Mouse (Mus musculus): ENCODE results near the gene March7. TPM values are rescaled to one million over a fixed set of nuclear protein-coding genes. Genes with fewer than 3 reads are reported as not detected.

The March7 gene
- polyA plus RNA-seq, 1 experiment from 2014 or later = 53.5 TPM

DNA sequence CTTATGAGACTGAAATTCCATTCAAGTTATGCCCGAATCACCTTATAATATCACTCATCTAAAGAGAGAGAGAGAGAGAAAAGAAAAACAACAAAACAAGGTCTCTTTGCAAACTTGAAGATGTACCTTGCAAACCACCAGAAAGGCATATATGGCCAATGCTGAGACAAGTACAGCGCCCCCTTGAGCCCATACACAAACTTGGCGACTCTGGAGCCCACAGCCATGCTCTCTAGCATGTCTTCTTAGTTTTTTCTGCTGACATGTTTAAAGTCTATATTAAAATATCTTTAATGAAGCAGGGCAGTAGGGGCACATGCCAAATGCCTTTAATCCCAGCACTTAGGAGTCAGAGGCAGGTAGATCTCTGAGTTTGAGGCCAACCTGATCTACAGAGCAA is 36.5 kb upstream of the March7 start:
- no peak overlapping the region for H3K4me2 ChIP-seq (replicated peaks; ENCODE audit: low read depth)
- 0 out of 2 replicates have a peak, but pooled peaks have one; percentile 6 for TF ChIP-seq CTCF (IDR thresholded peaks at IDR 0.05; ENCODE audit: low read depth)
- WGBS = 66% methylated on average over 3 of the region's 3 CpGs
- no peaks in the 10 kb centered on the region for H3K36me3 ChIP-seq (ENCODE audit: control insufficient read depth, insufficient read depth)
- no peaks in the 10 kb centered on the region for H3K9me3 ChIP-seq (ENCODE audit: control insufficient read depth)
- ATAC-seq = no peak
- H3K27me3 ChIP-seq (replicated peaks; ENCODE audit: control insufficient read depth, insufficient read depth, low read length) = no peaks in the 10 kb centered on the region
- H3K27ac ChIP-seq (ENCODE audit: low read depth, low read length) = no peak overlapping the region
- H3K9ac ChIP-seq (ENCODE audit: low read depth, low read length) = no peak overlapping the region
- no peak overlapping the region for H3K4me3 ChIP-seq (ENCODE audit: low read depth, low read length)
- no peaks in the 10 kb centered on the region for H3K4me1 ChIP-seq (replicated peaks; ENCODE audit: control insufficient read depth, insufficient read depth, low read length)

DNA sequence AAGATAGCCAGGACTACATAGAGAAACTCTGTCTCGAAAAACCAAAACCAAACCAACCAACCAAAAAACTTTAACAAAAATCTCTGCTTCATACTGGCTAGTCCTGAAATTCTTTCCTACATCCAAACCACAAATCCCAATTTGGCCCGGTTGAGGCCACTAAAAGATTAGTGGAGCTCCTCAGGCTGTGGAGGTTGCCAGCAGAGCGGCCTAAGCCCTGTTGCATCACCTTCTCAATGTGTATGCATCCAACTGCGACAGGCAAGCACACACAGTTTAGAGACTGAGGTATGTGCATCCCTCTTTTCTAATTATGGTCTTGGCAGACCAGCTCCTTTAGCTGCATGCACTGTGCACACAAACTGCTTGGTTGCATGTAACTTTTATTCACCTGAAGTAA is 36.1 kb upstream of the March7 start:
- no peak overlapping the region for H3K4me2 ChIP-seq (replicated peaks; ENCODE audit: low read depth)
- no peak overlapping the region for H3K27ac ChIP-seq (ENCODE audit: low read depth, low read length)
- ATAC-seq = no peak
- H3K36me3 ChIP-seq (ENCODE audit: control insufficient read depth, insufficient read depth) = no peaks in the 10 kb centered on the region
- 93% methylated on average over 4 of the region's 4 CpGs for WGBS
- H3K4me1 ChIP-seq (replicated peaks; ENCODE audit: control insufficient read depth, insufficient read depth, low read length) = no peaks in the 10 kb centered on the region
- H3K9ac ChIP-seq (ENCODE audit: low read depth, low read length) = no peak overlapping the region
- H3K9me3 ChIP-seq (ENCODE audit: control insufficient read depth) = no peaks in the 10 kb centered on the region
- no peak overlapping the region for H3K4me3 ChIP-seq (ENCODE audit: low read depth, low read length)
- TF ChIP-seq CTCF (IDR thresholded peaks at IDR 0.05; ENCODE audit: low read depth) = no peak
- H3K27me3 ChIP-seq (replicated peaks; ENCODE audit: control insufficient read depth, insufficient read depth, low read length) = no peaks in the 10 kb centered on the region

DNA sequence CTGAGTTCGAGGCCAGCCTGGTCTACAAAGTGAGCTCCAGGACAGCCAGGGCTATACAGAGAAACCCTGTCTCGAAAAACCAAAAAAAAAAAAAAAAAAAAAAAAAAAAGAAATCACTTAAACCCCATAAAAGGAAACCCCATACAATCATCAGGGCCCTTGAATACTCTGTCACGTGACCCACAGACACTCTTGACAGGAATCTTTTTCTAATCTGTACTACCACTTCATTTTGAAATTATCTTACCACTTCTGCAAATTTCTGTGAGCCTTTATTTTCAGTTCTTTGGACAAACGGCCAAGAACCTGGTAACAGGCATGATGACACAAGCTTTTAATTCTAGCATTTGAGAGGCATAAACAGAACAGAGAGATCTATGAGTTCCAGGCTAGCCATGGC is 34.6 kb upstream of the March7 start:
- H3K36me3 ChIP-seq (ENCODE audit: control insufficient read depth, insufficient read depth) = no peaks in the 10 kb centered on the region
- no peak for ATAC-seq
- 92% methylated on average over 2 of the region's 4 CpGs for WGBS
- no peak for TF ChIP-seq CTCF (IDR thresholded peaks at IDR 0.05; ENCODE audit: low read depth)
- H3K27me3 ChIP-seq (replicated peaks; ENCODE audit: control insufficient read depth, insufficient read depth, low read length) = no peaks in the 10 kb centered on the region
- H3K4me3 ChIP-seq (ENCODE audit: low read depth, low read length) = no peak overlapping the region
- H3K9ac ChIP-seq (ENCODE audit: low read depth, low read length) = no peak overlapping the region
- H3K9me3 ChIP-seq (ENCODE audit: control insufficient read depth) = no peaks in the 10 kb centered on the region
- no peaks in the 10 kb centered on the region for H3K4me1 ChIP-seq (replicated peaks; ENCODE audit: control insufficient read depth, insufficient read depth, low read length)
- H3K27ac ChIP-seq (ENCODE audit: low read depth, low read length) = no peak overlapping the region
- H3K4me2 ChIP-seq (replicated peaks; ENCODE audit: low read depth) = no peak overlapping the region

GRCm38 (mm10) chr2:60176087-60176486 is 33.6 kb upstream of the March7 start:
- H3K9me3 ChIP-seq (ENCODE audit: control insufficient read depth) = no peaks in the 10 kb centered on the region
- ATAC-seq = no peak
- 75% methylated on average over 5 of the region's 5 CpGs for WGBS
- H3K9ac ChIP-seq (ENCODE audit: low read depth, low read length) = no peak overlapping the region
- no peak overlapping the region for H3K4me2 ChIP-seq (replicated peaks; ENCODE audit: low read depth)
- H3K4me1 ChIP-seq (replicated peaks; ENCODE audit: control insufficient read depth, insufficient read depth, low read length) = no peaks in the 10 kb centered on the region
- no peak overlapping the region for H3K27ac ChIP-seq (ENCODE audit: low read depth, low read length)
- no peaks in the 10 kb centered on the region for H3K36me3 ChIP-seq (ENCODE audit: control insufficient read depth, insufficient read depth)
- TF ChIP-seq CTCF (IDR thresholded peaks at IDR 0.05; ENCODE audit: low read depth) = no peak
- no peaks in the 10 kb centered on the region for H3K27me3 ChIP-seq (replicated peaks; ENCODE audit: control insufficient read depth, insufficient read depth, low read length)
- no peak overlapping the region for H3K4me3 ChIP-seq (ENCODE audit: low read depth, low read length)

- Histone ChIP-seq H3K9me3 (ENCODE audit: control insufficient read depth) (no peaks in the 10 kb centered on the region), H3K4me1 (replicated peaks; ENCODE audit: control insufficient read depth, insufficient read depth, low read length) (no peaks in the 10 kb centered on the region), H3K36me3 (ENCODE audit: control insufficient read depth, insufficient read depth) (no peaks in the 10 kb centered on the region), H3K4me2 (replicated peaks; ENCODE audit: low read depth) (no peak overlapping the region), H3K27me3 (replicated peaks; ENCODE audit: control insufficient read depth, insufficient read depth, low read length) (no peaks in the 10 kb centered on the region), H3K9ac (ENCODE audit: low read depth, low read length) (no peak overlapping the region), H3K27ac (ENCODE audit: low read depth, low read length) (no peak overlapping the region), H3K4me3 (ENCODE audit: low read depth, low read length) (no peak overlapping the region)
- TF ChIP-seq CTCF (IDR thresholded peaks at IDR 0.05; ENCODE audit: low read depth) = no peak
- 93% methylated on average over 3 of the region's 3 CpGs for WGBS
- no peak for ATAC-seq
Measured at GRCm38 (mm10) chr2:60177490-60177889, 32.2 kb upstream of the March7 start.

GRCm38 (mm10) chr2:60181696-60182095 is 28.0 kb upstream of the March7 start:
- WGBS = 37% methylated on average over 2 of the region's 2 CpGs

GRCm38 (mm10) chr2:60196841-60197240 is 12.8 kb upstream of the March7 start:
- H3K9ac ChIP-seq (ENCODE audit: low read depth, low read length) = no peak overlapping the region
- no peak for TF ChIP-seq CTCF (IDR thresholded peaks at IDR 0.05; ENCODE audit: low read depth)
- H3K27ac ChIP-seq (ENCODE audit: low read depth, low read length) = no peak overlapping the region
- H3K4me3 ChIP-seq (ENCODE audit: low read depth, low read length) = no peak overlapping the region
- H3K36me3 ChIP-seq (ENCODE audit: control insufficient read depth, insufficient read depth) = no peaks in the 10 kb centered on the region
- no peaks in the 10 kb centered on the region for H3K27me3 ChIP-seq (replicated peaks; ENCODE audit: control insufficient read depth, insufficient read depth, low read length)
- 69% methylated on average over 1 of the region's 1 CpGs for WGBS
- no peaks in the 10 kb centered on the region for H3K4me1 ChIP-seq (replicated peaks; ENCODE audit: control insufficient read depth, insufficient read depth, low read length)
- ATAC-seq = no peak; the same call in 1 of the 2 replicates
- H3K9me3 ChIP-seq (ENCODE audit: control insufficient read depth) = no peaks in the 10 kb centered on the region
- H3K4me2 ChIP-seq (replicated peaks; ENCODE audit: low read depth) = no peak overlapping the region

More at GRCm38 (mm10) chr2:60181696-60182095, 28.0 kb upstream of the March7 start:
- Histone ChIP-seq H3K4me3 (ENCODE audit: low read depth, low read length) (no peak overlapping the region), H3K9ac (ENCODE audit: low read depth, low read length) (no peak overlapping the region), H3K9me3 (ENCODE audit: control insufficient read depth) (no peaks in the 10 kb centered on the region), H3K4me2 (replicated peaks; ENCODE audit: low read depth) (no peak overlapping the region), H3K27me3 (replicated peaks; ENCODE audit: control insufficient read depth, insufficient read depth, low read length) (no peaks in the 10 kb centered on the region), H3K4me1 (replicated peaks; ENCODE audit: control insufficient read depth, insufficient read depth, low read length) (no peaks in the 10 kb centered on the region), H3K27ac (ENCODE audit: low read depth, low read length) (no peak overlapping the region), H3K36me3 (ENCODE audit: control insufficient read depth, insufficient read depth) (no peaks in the 10 kb centered on the region)
- TF ChIP-seq CTCF (IDR thresholded peaks at IDR 0.05; ENCODE audit: low read depth) = peak; percentile 36; the same call in 1 of the 2 replicates
- ATAC-seq = no peak

Data from intestine, postnatal 0 days (tissue).